Mouse (Mus musculus): Measurements from ENCODE around the gene Plch2. TPM values are rescaled to one million over a fixed set of nuclear protein-coding genes. Genes with fewer than 3 reads are reported as not detected.
A peak's percentile ranks its signal among the peaks of the same experiment; 100 is the strongest.

Gene Plch2
- polyA plus RNA-seq, 1 experiment from 2014 or later = 1.0 TPM

GRCm38 (mm10) chr4:155066834-155067522 is 10.4 kb upstream of the Plch2 start, which contains the start of gene Pex10:
TSS of gene Pex10 (plus strand) at chr4:155067016.
- peaks cover 10% of the 10 kb centered on the region for H3K4me1 ChIP-seq (ENCODE audit: control insufficient read depth, insufficient read depth, low read length)
- no peaks in the 10 kb centered on the region for H3K27me3 ChIP-seq (ENCODE audit: control insufficient read depth, insufficient read depth, low read length)
- peak within 1 kb of the TSS; percentile 84 for H3K4me2 ChIP-seq (ENCODE audit: low read depth, low read length)
- WGBS = under 1% methylated on average over 48 of the region's 48 CpGs
- H3K9ac ChIP-seq (ENCODE audit: low read length) = peak within 1 kb of the TSS; percentile 91
- H3K27ac ChIP-seq (ENCODE audit: low read length) = peak within 1 kb of the TSS; percentile 83
- ATAC-seq (replicated peaks; ENCODE audit: extremely low read depth, insufficient read depth, low FRiP score) = peak; percentile 93
- H3K9me3 ChIP-seq (replicated peaks; ENCODE audit: control insufficient read depth, low read length) = no peaks in the 10 kb centered on the region
- peaks cover 30% of the 10 kb centered on the region for H3K36me3 ChIP-seq (ENCODE audit: control insufficient read depth, insufficient read depth)
- H3K4me3 ChIP-seq (ENCODE audit: low read length) = peak within 1 kb of the TSS; percentile 81

- peak; percentile 34 for ATAC-seq (replicated peaks; ENCODE audit: extremely low read depth, insufficient read depth, low FRiP score)
- Histone ChIP-seq H3K4me2 (ENCODE audit: low read depth, low read length) (peak overlapping the region; percentile 59), H3K27me3 (ENCODE audit: control insufficient read depth, insufficient read depth, low read length) (no peaks in the 10 kb centered on the region), H3K4me1 (ENCODE audit: control insufficient read depth, insufficient read depth, low read length) (peaks cover 10% of the 10 kb centered on the region), H3K27ac (ENCODE audit: low read length) (peak overlapping the region; percentile 62), H3K9ac (ENCODE audit: low read length) (peak overlapping the region; percentile 28), H3K4me3 (ENCODE audit: low read length) (peak overlapping the region; percentile 81), H3K36me3 (ENCODE audit: control insufficient read depth, insufficient read depth) (peaks cover 22% of the 10 kb centered on the region), H3K9me3 (replicated peaks; ENCODE audit: control insufficient read depth, low read length) (no peaks in the 10 kb centered on the region)
- 5% methylated on average over 15 of the region's 15 CpGs for WGBS
Measured at GRCm38 (mm10) chr4:155065970-155066833, 9.6 kb upstream of the Plch2 start.

GRCm38 (mm10) chr4:155064474-155064873 is 7.9 kb upstream of the Plch2 start:
- Histone ChIP-seq H3K4me1 (ENCODE audit: control insufficient read depth, insufficient read depth, low read length) (peaks cover 10% of the 10 kb centered on the region), H3K27ac (ENCODE audit: low read length) (no peak overlapping the region), H3K9me3 (replicated peaks; ENCODE audit: control insufficient read depth, low read length) (no peaks in the 10 kb centered on the region), H3K4me2 (ENCODE audit: low read depth, low read length) (no peak overlapping the region), H3K4me3 (ENCODE audit: low read length) (no peak overlapping the region), H3K36me3 (ENCODE audit: control insufficient read depth, insufficient read depth) (peaks cover 11% of the 10 kb centered on the region), H3K9ac (ENCODE audit: low read length) (no peak overlapping the region), H3K27me3 (ENCODE audit: control insufficient read depth, insufficient read depth, low read length) (no peaks in the 10 kb centered on the region)
- ATAC-seq (replicated peaks; ENCODE audit: extremely low read depth, insufficient read depth, low FRiP score) = no peak
- WGBS = 43% methylated on average over 2 of the region's 2 CpGs

GRCm38 (mm10) chr4:155063895-155064294 is 7.3 kb upstream of the Plch2 start:
- Histone ChIP-seq H3K9ac (ENCODE audit: low read length) (no peak overlapping the region), H3K4me2 (ENCODE audit: low read depth, low read length) (no peak overlapping the region), H3K9me3 (replicated peaks; ENCODE audit: control insufficient read depth, low read length) (no peaks in the 10 kb centered on the region), H3K36me3 (ENCODE audit: control insufficient read depth, insufficient read depth) (peaks cover 6% of the 10 kb centered on the region), H3K27me3 (ENCODE audit: control insufficient read depth, insufficient read depth, low read length) (no peaks in the 10 kb centered on the region), H3K4me1 (ENCODE audit: control insufficient read depth, insufficient read depth, low read length) (peaks cover 10% of the 10 kb centered on the region), H3K27ac (ENCODE audit: low read length) (no peak overlapping the region), H3K4me3 (ENCODE audit: low read length) (no peak overlapping the region)
- ATAC-seq (replicated peaks; ENCODE audit: extremely low read depth, insufficient read depth, low FRiP score) = no peak
- 35% methylated on average over 3 of the region's 3 CpGs for WGBS

GRCm38 (mm10) chr4:155058325-155058724 is 1.7 kb upstream of the Plch2 start:
- peaks cover 2% of the 10 kb centered on the region; the same call in 1 of the 2 replicates for H3K27me3 ChIP-seq (ENCODE audit: control insufficient read depth, insufficient read depth, low read length)
- no peak for ATAC-seq (replicated peaks; ENCODE audit: extremely low read depth, insufficient read depth, low FRiP score)
- no peak overlapping the region for H3K4me3 ChIP-seq (ENCODE audit: low read length)
- H3K27ac ChIP-seq (ENCODE audit: low read length) = no peak overlapping the region
- no peaks in the 10 kb centered on the region for H3K36me3 ChIP-seq (ENCODE audit: control insufficient read depth, insufficient read depth)
- no peak overlapping the region for H3K9ac ChIP-seq (ENCODE audit: low read length)
- 42% methylated on average over 10 of the region's 10 CpGs for WGBS
- H3K4me1 ChIP-seq (ENCODE audit: control insufficient read depth, insufficient read depth, low read length) = no peaks in the 10 kb centered on the region
- H3K4me2 ChIP-seq (ENCODE audit: low read depth, low read length) = no peak overlapping the region
- H3K9me3 ChIP-seq (replicated peaks; ENCODE audit: control insufficient read depth, low read length) = no peaks in the 10 kb centered on the region

- peak; percentile 34; the same call in 1 of the 2 replicates for ATAC-seq (replicated peaks; ENCODE audit: extremely low read depth, insufficient read depth, low FRiP score)
- Histone ChIP-seq H3K27ac (ENCODE audit: low read length) (no peak overlapping the region), H3K4me2 (ENCODE audit: low read depth, low read length) (no peak overlapping the region), H3K9me3 (replicated peaks; ENCODE audit: control insufficient read depth, low read length) (no peaks in the 10 kb centered on the region), H3K4me1 (ENCODE audit: control insufficient read depth, insufficient read depth, low read length) (no peaks in the 10 kb centered on the region), H3K9ac (ENCODE audit: low read length) (no peak overlapping the region), H3K27me3 (ENCODE audit: control insufficient read depth, insufficient read depth, low read length) (peaks cover 5% of the 10 kb centered on the region), H3K36me3 (ENCODE audit: control insufficient read depth, insufficient read depth) (no peaks in the 10 kb centered on the region), H3K4me3 (ENCODE audit: low read length) (no peak overlapping the region)
- 62% methylated on average over 7 of the region's 7 CpGs for WGBS
Measured at GRCm38 (mm10) chr4:155050116-155050515, 6.5 kb downstream of the Plch2 start.

- Histone ChIP-seq H3K27me3 (ENCODE audit: control insufficient read depth, insufficient read depth, low read length) (peaks cover 40% of the 10 kb centered on the region), H3K9me3 (replicated peaks; ENCODE audit: control insufficient read depth, low read length) (no peaks in the 10 kb centered on the region)
Measured at GRCm38 (mm10) chr4:155046636-155047035, 9.9 kb downstream of the Plch2 start.

GRCm38 (mm10) chr4:155043289-155043625 is 13.3 kb downstream of the Plch2 start:
- no peak for ATAC-seq (replicated peaks; ENCODE audit: extremely low read depth, insufficient read depth, low FRiP score)
- Histone ChIP-seq H3K9ac (ENCODE audit: low read length) (no peak overlapping the region), H3K9me3 (replicated peaks; ENCODE audit: control insufficient read depth, low read length) (no peaks in the 10 kb centered on the region), H3K36me3 (ENCODE audit: control insufficient read depth, insufficient read depth) (no peaks in the 10 kb centered on the region), H3K4me3 (ENCODE audit: low read length) (peak overlapping the region; percentile 13; the same call in 1 of the 2 replicates), H3K27me3 (ENCODE audit: control insufficient read depth, insufficient read depth, low read length) (peaks cover 59% of the 10 kb centered on the region), H3K27ac (ENCODE audit: low read length) (no peak overlapping the region), H3K4me2 (ENCODE audit: low read depth, low read length) (peak overlapping the region; percentile 39; the same call in 1 of the 2 replicates), H3K4me1 (ENCODE audit: control insufficient read depth, insufficient read depth, low read length) (no peaks in the 10 kb centered on the region)
- 2% methylated on average over 19 of the region's 25 CpGs for WGBS

More at GRCm38 (mm10) chr4:155046636-155047035, 9.9 kb downstream of the Plch2 start:
- Histone ChIP-seq H3K4me2 (ENCODE audit: low read depth, low read length) (no peak overlapping the region), H3K36me3 (ENCODE audit: control insufficient read depth, insufficient read depth) (no peaks in the 10 kb centered on the region), H3K27ac (ENCODE audit: low read length) (no peak overlapping the region), H3K9ac (ENCODE audit: low read length) (no peak overlapping the region), H3K4me3 (ENCODE audit: low read length) (no peak overlapping the region), H3K4me1 (ENCODE audit: control insufficient read depth, insufficient read depth, low read length) (no peaks in the 10 kb centered on the region)
- ATAC-seq (replicated peaks; ENCODE audit: extremely low read depth, insufficient read depth, low FRiP score) = no peak
- WGBS = 67% methylated on average over 14 of the region's 14 CpGs
